Mouse (Mus musculus): ENCODE measurements around the gene Plscr5. TPM values are rescaled to one million over a fixed set of nuclear protein-coding genes. Genes with fewer than 3 reads are reported as not detected.

Plscr5 gene
- polyA plus RNA-seq, 1 experiment from 2014 or later: not detected

DNA sequence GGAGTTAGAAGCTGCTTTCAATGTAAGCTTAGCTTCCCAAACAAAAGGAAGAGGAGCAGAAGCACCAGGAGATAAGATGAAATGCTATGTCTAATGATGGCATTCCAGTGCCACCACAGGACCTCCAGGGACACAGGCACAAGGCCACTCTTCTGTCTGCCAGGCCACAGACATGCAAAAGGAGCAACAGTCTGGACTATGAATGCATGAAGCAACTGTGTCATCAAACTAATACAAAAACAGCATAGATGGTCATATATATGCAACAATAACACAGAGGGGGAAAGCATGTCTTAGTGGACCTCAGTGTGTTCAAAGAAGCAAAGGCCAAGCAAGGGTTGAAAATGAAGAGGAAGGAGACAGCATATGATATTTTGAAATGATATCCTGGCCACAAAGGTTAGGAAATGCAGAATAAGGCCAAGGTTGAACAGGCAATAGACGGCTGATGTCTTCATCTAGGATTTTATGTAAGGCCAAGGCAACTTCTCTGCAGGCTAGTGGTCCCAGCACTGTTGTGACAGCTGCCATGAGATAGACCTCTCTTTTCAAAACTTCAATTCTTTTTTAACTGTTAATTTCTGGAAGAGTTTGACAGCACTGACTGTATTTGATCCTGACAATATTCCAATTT is 32.0 kb downstream of the Plscr5 start:
- Histone ChIP-seq H3K4me3 (ENCODE audit: low read depth, low read length) (no peak overlapping the region), H3K9me3 (ENCODE audit: control insufficient read depth) (no peaks in the 10 kb centered on the region), H3K27ac (ENCODE audit: low read depth, low read length) (no peak overlapping the region), H3K36me3 (ENCODE audit: control insufficient read depth, insufficient read depth) (no peaks in the 10 kb centered on the region), H3K4me2 (replicated peaks; ENCODE audit: low read depth) (no peak overlapping the region), H3K9ac (ENCODE audit: low read depth, low read length) (no peak overlapping the region), H3K27me3 (replicated peaks; ENCODE audit: control insufficient read depth, insufficient read depth, low read length) (no peaks in the 10 kb centered on the region), H3K4me1 (replicated peaks; ENCODE audit: control insufficient read depth, insufficient read depth, low read length) (no peaks in the 10 kb centered on the region)
- no peak for TF ChIP-seq CTCF (IDR thresholded peaks at IDR 0.05; ENCODE audit: low read depth)
- WGBS: 93% methylated on average over 1 of the region's 1 CpGs
- ATAC-seq: no peak

DNA sequence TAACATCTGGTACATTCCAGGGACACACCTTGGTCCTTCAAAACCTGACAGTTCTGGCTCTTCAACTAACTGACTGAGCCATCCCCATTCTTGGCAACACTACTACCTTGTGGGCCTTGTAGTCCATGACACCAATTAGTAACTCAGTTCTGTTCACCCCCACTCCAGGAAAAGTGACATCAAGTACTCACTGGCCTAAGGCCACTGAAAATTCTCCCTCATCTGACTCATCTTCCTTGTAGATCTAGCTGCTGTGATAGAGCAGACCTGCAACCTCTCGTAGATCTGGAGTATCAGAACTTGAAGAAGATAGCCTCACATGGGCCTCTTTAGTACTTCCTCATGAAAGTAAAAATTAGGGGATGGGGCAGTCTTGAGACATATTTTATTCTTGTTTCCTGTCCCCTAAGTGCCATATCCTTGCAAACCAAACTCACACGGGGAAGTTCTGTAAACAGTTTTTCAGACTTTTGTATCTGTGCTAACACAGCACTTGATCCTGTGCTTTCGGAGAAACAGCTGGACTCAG is 33.5 kb downstream of the Plscr5 start:
- H3K4me3 ChIP-seq (ENCODE audit: low read depth, low read length): no peak overlapping the region
- H3K27me3 ChIP-seq (replicated peaks; ENCODE audit: control insufficient read depth, insufficient read depth, low read length): no peaks in the 10 kb centered on the region
- H3K9ac ChIP-seq (ENCODE audit: low read depth, low read length): no peak overlapping the region
- no peak overlapping the region for H3K27ac ChIP-seq (ENCODE audit: low read depth, low read length)
- WGBS: 57% methylated on average over 3 of the region's 3 CpGs
- H3K36me3 ChIP-seq (ENCODE audit: control insufficient read depth, insufficient read depth): no peaks in the 10 kb centered on the region
- H3K9me3 ChIP-seq (ENCODE audit: control insufficient read depth): no peaks in the 10 kb centered on the region
- no peaks in the 10 kb centered on the region for H3K4me1 ChIP-seq (replicated peaks; ENCODE audit: control insufficient read depth, insufficient read depth, low read length)
- TF ChIP-seq CTCF (IDR thresholded peaks at IDR 0.05; ENCODE audit: low read depth): no peak
- H3K4me2 ChIP-seq (replicated peaks; ENCODE audit: low read depth): no peak overlapping the region
- no peak for ATAC-seq

DNA sequence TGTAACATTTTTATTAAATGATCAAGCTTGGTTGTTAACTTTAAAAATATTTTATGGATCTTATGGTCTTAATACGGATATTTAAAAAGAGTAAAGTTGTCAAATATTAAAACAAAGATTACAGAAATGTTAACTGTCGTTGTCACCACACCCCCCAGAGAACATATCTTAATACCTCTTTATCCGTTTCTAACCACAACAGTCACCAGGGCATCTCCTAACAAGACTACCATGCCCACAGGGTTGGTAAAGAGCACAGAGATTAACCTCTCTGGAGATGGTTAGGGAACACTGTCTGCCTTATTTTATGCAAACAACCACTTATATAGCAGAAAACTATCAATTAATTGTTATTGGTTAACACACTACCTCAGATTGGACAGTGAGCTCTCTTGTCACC is 34.1 kb downstream of the Plscr5 start:
- ATAC-seq: no peak

DNA sequence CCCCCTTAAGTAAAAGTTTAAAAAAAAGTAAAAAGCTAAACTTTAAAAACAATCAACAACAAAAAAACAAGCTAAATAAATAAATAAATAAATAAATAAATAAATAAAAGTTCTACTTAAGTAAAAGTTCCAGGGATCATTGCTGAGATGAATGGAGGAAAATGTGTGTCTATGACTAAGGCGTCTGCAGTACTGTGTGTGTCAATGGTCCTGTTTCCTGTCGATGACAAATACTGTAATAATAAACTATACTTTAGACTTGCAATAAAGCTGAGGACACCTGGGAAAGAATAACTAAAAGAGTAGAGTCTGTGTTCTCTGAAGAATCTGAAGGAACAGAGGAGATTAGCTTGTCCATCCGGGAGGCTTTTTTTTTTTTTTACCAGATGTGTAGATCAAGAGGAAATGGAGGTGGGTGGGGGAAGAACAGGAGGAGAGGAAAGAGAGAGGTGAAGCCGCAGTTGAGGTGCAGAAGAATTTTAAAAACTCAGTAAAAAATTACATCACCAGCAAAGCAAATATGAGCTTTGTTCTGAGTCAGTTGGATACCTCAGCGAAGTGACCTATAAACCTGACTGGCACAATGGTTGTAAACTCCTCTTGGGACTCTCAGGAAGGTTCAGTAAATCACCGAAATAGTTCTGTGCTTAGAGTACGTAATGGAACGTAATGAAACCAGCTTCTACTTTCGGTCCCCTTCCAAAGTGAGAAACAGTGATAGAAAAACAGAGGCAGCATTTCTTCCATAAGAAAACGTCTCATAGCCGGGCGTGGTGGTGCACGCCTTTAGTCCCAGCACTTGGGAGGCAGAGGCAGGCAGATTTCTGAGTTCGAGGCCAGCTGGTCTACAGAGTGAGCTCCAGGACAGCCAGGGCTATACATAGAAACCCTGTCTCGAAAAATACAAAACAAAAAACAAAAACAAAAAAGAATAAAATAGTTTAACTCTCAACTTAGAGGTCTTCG is 36.4 kb downstream of the Plscr5 start:
- no peak for TF ChIP-seq CTCF (IDR thresholded peaks at IDR 0.05; ENCODE audit: low read depth)
- Histone ChIP-seq H3K4me3 (ENCODE audit: low read depth, low read length) (no peak overlapping the region), H3K27me3 (replicated peaks; ENCODE audit: control insufficient read depth, insufficient read depth, low read length) (no peaks in the 10 kb centered on the region), H3K4me1 (replicated peaks; ENCODE audit: control insufficient read depth, insufficient read depth, low read length) (no peaks in the 10 kb centered on the region), H3K27ac (ENCODE audit: low read depth, low read length) (peak overlapping the region; percentile 75), H3K9me3 (ENCODE audit: control insufficient read depth) (no peaks in the 10 kb centered on the region), H3K4me2 (replicated peaks; ENCODE audit: low read depth) (peak overlapping the region; percentile 33), H3K36me3 (ENCODE audit: control insufficient read depth, insufficient read depth) (no peaks in the 10 kb centered on the region), H3K9ac (ENCODE audit: low read depth, low read length) (no peak overlapping the region)
- peak; percentile 92 for ATAC-seq
- WGBS: 54% methylated on average over 16 of the region's 16 CpGs

More for the DNA sequence above, 34.1 kb downstream of the Plscr5 start:
- Histone ChIP-seq H3K9ac (ENCODE audit: low read depth, low read length) (no peak overlapping the region), H3K4me1 (replicated peaks; ENCODE audit: control insufficient read depth, insufficient read depth, low read length) (no peaks in the 10 kb centered on the region), H3K27ac (ENCODE audit: low read depth, low read length) (no peak overlapping the region), H3K4me3 (ENCODE audit: low read depth, low read length) (no peak overlapping the region), H3K9me3 (ENCODE audit: control insufficient read depth) (no peaks in the 10 kb centered on the region), H3K27me3 (replicated peaks; ENCODE audit: control insufficient read depth, insufficient read depth, low read length) (no peaks in the 10 kb centered on the region), H3K36me3 (ENCODE audit: control insufficient read depth, insufficient read depth) (no peaks in the 10 kb centered on the region), H3K4me2 (replicated peaks; ENCODE audit: low read depth) (no peak overlapping the region)
- TF ChIP-seq CTCF (IDR thresholded peaks at IDR 0.05; ENCODE audit: low read depth): no peak
- WGBS: 85% methylated on average over 3 of the region's 3 CpGs

DNA sequence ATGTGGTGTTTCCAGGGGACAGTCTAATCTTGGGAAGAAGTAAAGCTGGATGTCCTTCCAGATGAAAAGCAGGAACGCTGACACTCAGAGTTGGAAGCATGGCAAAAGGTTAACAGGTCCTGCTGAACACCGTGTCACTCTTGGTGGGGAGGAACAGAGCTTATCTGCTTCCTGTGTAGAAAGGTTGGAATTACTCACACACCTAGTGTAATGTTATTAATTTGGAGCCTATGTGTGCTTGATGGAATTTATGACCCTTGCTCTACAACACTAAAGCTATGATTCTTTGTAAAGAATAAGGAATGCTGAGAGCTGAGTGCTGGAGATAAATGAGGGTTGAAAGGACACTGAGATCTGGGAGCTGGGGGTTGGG is 37.1 kb downstream of the Plscr5 start:
- Histone ChIP-seq H3K4me1 (replicated peaks; ENCODE audit: control insufficient read depth, insufficient read depth, low read length) (no peaks in the 10 kb centered on the region), H3K9me3 (ENCODE audit: control insufficient read depth) (no peaks in the 10 kb centered on the region), H3K27me3 (replicated peaks; ENCODE audit: control insufficient read depth, insufficient read depth, low read length) (no peaks in the 10 kb centered on the region), H3K36me3 (ENCODE audit: control insufficient read depth, insufficient read depth) (no peaks in the 10 kb centered on the region), H3K4me2 (replicated peaks; ENCODE audit: low read depth) (no peak overlapping the region), H3K27ac (ENCODE audit: low read depth, low read length) (peak overlapping the region; percentile 75), H3K4me3 (ENCODE audit: low read depth, low read length) (no peak overlapping the region), H3K9ac (ENCODE audit: low read depth, low read length) (no peak overlapping the region)
- ATAC-seq: peak; percentile 91
- WGBS: 36% methylated on average over 2 of the region's 2 CpGs
- TF ChIP-seq CTCF (IDR thresholded peaks at IDR 0.05; ENCODE audit: low read depth): no peak

DNA sequence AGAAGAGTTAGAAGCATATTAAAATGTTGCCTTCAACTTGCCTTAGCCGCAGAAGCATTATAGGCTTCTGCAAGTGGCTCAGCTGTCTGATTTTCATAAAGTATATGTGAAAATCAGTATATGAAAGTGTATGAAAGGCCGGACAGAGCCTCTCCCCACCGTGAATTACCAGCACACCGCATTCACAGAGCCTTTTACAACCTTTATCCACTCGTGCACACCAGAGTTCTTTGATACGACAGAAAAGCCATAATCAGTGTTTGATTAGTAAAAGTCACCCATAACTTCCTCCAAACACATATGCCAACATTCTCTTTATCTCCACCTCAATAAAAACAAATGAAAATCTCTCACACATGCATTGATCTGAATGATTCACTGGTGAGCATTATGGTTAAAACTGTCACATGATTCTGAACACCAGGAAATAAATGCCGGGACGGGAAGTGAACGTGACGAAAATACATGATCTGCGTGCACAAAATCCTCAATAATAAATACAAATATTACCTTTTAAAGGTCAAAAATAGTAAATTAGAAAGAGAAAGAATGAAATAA is 42.2 kb downstream of the Plscr5 start:
- Histone ChIP-seq H3K27me3 (replicated peaks; ENCODE audit: control insufficient read depth, insufficient read depth, low read length) (no peaks in the 10 kb centered on the region), H3K4me3 (ENCODE audit: low read depth, low read length) (no peak overlapping the region), H3K4me2 (replicated peaks; ENCODE audit: low read depth) (peak overlapping the region; percentile 25; the same call in 1 of the 2 replicates), H3K9me3 (ENCODE audit: control insufficient read depth) (no peaks in the 10 kb centered on the region), H3K36me3 (ENCODE audit: control insufficient read depth, insufficient read depth) (no peaks in the 10 kb centered on the region), H3K9ac (ENCODE audit: low read depth, low read length) (no peak overlapping the region), H3K27ac (ENCODE audit: low read depth, low read length) (peak overlapping the region; percentile 28; the same call in 1 of the 2 replicates), H3K4me1 (replicated peaks; ENCODE audit: control insufficient read depth, insufficient read depth, low read length) (no peaks in the 10 kb centered on the region)
- ATAC-seq: peak; percentile 84
- TF ChIP-seq CTCF (IDR thresholded peaks at IDR 0.05; ENCODE audit: low read depth): no peak
- 46% methylated on average over 11 of the region's 11 CpGs for WGBS

All from intestine, postnatal 0 days (tissue).